Mouse (Mus musculus): Measurements from ENCODE around the gene Cd34. TPM values are rescaled to one million over a fixed set of nuclear protein-coding genes. Genes with fewer than 3 reads are reported as not detected.

Cd34 gene
- 37.6 and 39.2 TPM in 2 replicates for polyA plus RNA-seq (2015; fragmentation: Nextera tagmentation; extraction: Ambion mirVana)

GRCm38 (mm10) chr1:194938715-194939114 is at the start of gene Cd34:
TSS of gene Cd34 (plus strand) at chr1:194938819.
- Histone ChIP-seq H3K36me3 (no peaks in the 10 kb centered on the region), H3K27ac (no peak within 1 kb of the TSS), H3K9me3 (no peaks in the 10 kb centered on the region), H3K9ac (peak within 1 kb of the TSS; percentile 69), H3K4me1 (replicated peaks) (peaks cover 10% of the 10 kb centered on the region), H3K27me3 (peaks cover 21% of the 10 kb centered on the region), H3K4me3 (peak within 1 kb of the TSS; percentile 45), H3K4me2 (peak within 1 kb of the TSS; percentile 76)
- ATAC-seq (ENCODE audit: low FRiP score), result peak; percentile 52; the same call in 1 of the 2 replicates
- WGBS, result 1% methylated on average over 26 of the region's 26 CpGs

GRCm38 (mm10) chr1:194894513-194894912 is 44.1 kb upstream of the Cd34 start:
- Histone ChIP-seq H3K36me3 (no peaks in the 10 kb centered on the region), H3K9ac (no peak overlapping the region), H3K4me1 (replicated peaks) (no peaks in the 10 kb centered on the region), H3K4me2 (no peak overlapping the region), H3K4me3 (no peak overlapping the region), H3K9me3 (no peaks in the 10 kb centered on the region), H3K27ac (no peak overlapping the region), H3K27me3 (no peaks in the 10 kb centered on the region)
- 69% methylated on average over 1 of the region's 1 CpGs for WGBS
- ATAC-seq (ENCODE audit: low FRiP score), result no peak

- Histone ChIP-seq H3K9me3 (no peaks in the 10 kb centered on the region), H3K36me3 (no peaks in the 10 kb centered on the region), H3K9ac (no peak overlapping the region), H3K4me3 (no peak overlapping the region), H3K27ac (no peak overlapping the region), H3K27me3 (no peaks in the 10 kb centered on the region), H3K4me2 (no peak overlapping the region), H3K4me1 (replicated peaks) (no peaks in the 10 kb centered on the region)
- ATAC-seq (ENCODE audit: low FRiP score), result no peak
- WGBS, result 77% methylated on average over 3 of the region's 3 CpGs
Measured at GRCm38 (mm10) chr1:194895287-194895686, 43.3 kb upstream of the Cd34 start.

- no peak overlapping the region for H3K9ac ChIP-seq
- no peaks in the 10 kb centered on the region for H3K4me1 ChIP-seq (replicated peaks)
- no peaks in the 10 kb centered on the region for H3K27me3 ChIP-seq
- no peak overlapping the region for H3K27ac ChIP-seq
- ATAC-seq (ENCODE audit: low FRiP score), result no peak
- no peaks in the 10 kb centered on the region for H3K9me3 ChIP-seq
- no peak overlapping the region for H3K4me2 ChIP-seq
- no peak overlapping the region for H3K4me3 ChIP-seq
- H3K36me3 ChIP-seq, result no peaks in the 10 kb centered on the region
Measured at GRCm38 (mm10) chr1:194901075-194901474, 37.5 kb upstream of the Cd34 start.

- no peak for ATAC-seq (ENCODE audit: low FRiP score)
- no peak overlapping the region for H3K27ac ChIP-seq
- no peaks in the 10 kb centered on the region for H3K27me3 ChIP-seq
- no peak overlapping the region for H3K4me3 ChIP-seq
- H3K4me2 ChIP-seq, result no peak overlapping the region
- no peaks in the 10 kb centered on the region for H3K36me3 ChIP-seq
- no peaks in the 10 kb centered on the region for H3K4me1 ChIP-seq (replicated peaks)
- 81% methylated on average over 1 of the region's 1 CpGs for WGBS
- no peaks in the 10 kb centered on the region for H3K9me3 ChIP-seq
- H3K9ac ChIP-seq, result no peak overlapping the region
Measured at GRCm38 (mm10) chr1:194901826-194902225, 36.8 kb upstream of the Cd34 start.

- Histone ChIP-seq H3K4me2 (no peak overlapping the region), H3K36me3 (no peaks in the 10 kb centered on the region), H3K9me3 (no peaks in the 10 kb centered on the region), H3K4me1 (replicated peaks) (no peaks in the 10 kb centered on the region), H3K27ac (no peak overlapping the region), H3K4me3 (no peak overlapping the region), H3K9ac (no peak overlapping the region), H3K27me3 (no peaks in the 10 kb centered on the region)
- ATAC-seq (ENCODE audit: low FRiP score), result no peak
Measured at GRCm38 (mm10) chr1:194908956-194909355, 29.7 kb upstream of the Cd34 start.

GRCm38 (mm10) chr1:194925753-194926350 is 12.8 kb upstream of the Cd34 start:
- H3K4me3 ChIP-seq, result no peak overlapping the region
- no peak overlapping the region for H3K27ac ChIP-seq
- no peaks in the 10 kb centered on the region for H3K27me3 ChIP-seq
- no peak overlapping the region for H3K4me2 ChIP-seq
- H3K9ac ChIP-seq, result no peak overlapping the region
- no peaks in the 10 kb centered on the region for H3K36me3 ChIP-seq
- no peaks in the 10 kb centered on the region for H3K4me1 ChIP-seq (replicated peaks)
- H3K9me3 ChIP-seq, result no peaks in the 10 kb centered on the region
- 69% methylated on average over 1 of the region's 1 CpGs for WGBS
- ATAC-seq (ENCODE audit: low FRiP score), result no peak

GRCm38 (mm10) chr1:194927887-194928286 is 10.7 kb upstream of the Cd34 start:
- Histone ChIP-seq H3K4me3 (no peak overlapping the region), H3K9ac (no peak overlapping the region), H3K27ac (no peak overlapping the region), H3K4me2 (no peak overlapping the region), H3K36me3 (no peaks in the 10 kb centered on the region), H3K4me1 (replicated peaks) (no peaks in the 10 kb centered on the region), H3K27me3 (no peaks in the 10 kb centered on the region), H3K9me3 (no peaks in the 10 kb centered on the region)
- no peak for ATAC-seq (ENCODE audit: low FRiP score)
- 74% methylated on average over 3 of the region's 3 CpGs for WGBS

GRCm38 (mm10) chr1:194929275-194929971 is 9.2 kb upstream of the Cd34 start:
- Histone ChIP-seq H3K27ac (no peak overlapping the region), H3K9me3 (no peaks in the 10 kb centered on the region), H3K36me3 (no peaks in the 10 kb centered on the region), H3K27me3 (no peaks in the 10 kb centered on the region), H3K4me3 (no peak overlapping the region), H3K9ac (no peak overlapping the region), H3K4me2 (no peak overlapping the region), H3K4me1 (replicated peaks) (no peaks in the 10 kb centered on the region)
- no peak for ATAC-seq (ENCODE audit: low FRiP score)
- 80% methylated on average over 2 of the region's 2 CpGs for WGBS

GRCm38 (mm10) chr1:194929972-194930355 is 8.7 kb upstream of the Cd34 start:
- Histone ChIP-seq H3K4me3 (no peak overlapping the region), H3K9me3 (no peaks in the 10 kb centered on the region), H3K27me3 (no peaks in the 10 kb centered on the region), H3K36me3 (no peaks in the 10 kb centered on the region), H3K27ac (no peak overlapping the region), H3K4me1 (replicated peaks) (no peaks in the 10 kb centered on the region), H3K9ac (no peak overlapping the region), H3K4me2 (no peak overlapping the region)
- no peak for ATAC-seq (ENCODE audit: low FRiP score)
- 69% methylated on average over 1 of the region's 1 CpGs for WGBS

- Histone ChIP-seq H3K4me1 (replicated peaks) (no peaks in the 10 kb centered on the region), H3K36me3 (no peaks in the 10 kb centered on the region), H3K9me3 (no peaks in the 10 kb centered on the region), H3K27ac (no peak overlapping the region), H3K27me3 (no peaks in the 10 kb centered on the region), H3K4me2 (no peak overlapping the region), H3K9ac (no peak overlapping the region), H3K4me3 (no peak overlapping the region)
- ATAC-seq (ENCODE audit: low FRiP score), result no peak
Measured at GRCm38 (mm10) chr1:194930706-194931105, 7.9 kb upstream of the Cd34 start.

- Histone ChIP-seq H3K27ac (no peak overlapping the region), H3K9ac (no peak overlapping the region), H3K4me1 (replicated peaks) (peaks cover 10% of the 10 kb centered on the region), H3K27me3 (peaks cover 21% of the 10 kb centered on the region), H3K9me3 (no peaks in the 10 kb centered on the region), H3K4me3 (no peak overlapping the region), H3K4me2 (no peak overlapping the region), H3K36me3 (no peaks in the 10 kb centered on the region)
- ATAC-seq (ENCODE audit: low FRiP score), result no peak
- 38% methylated on average over 1 of the region's 1 CpGs for WGBS
Measured at GRCm38 (mm10) chr1:194935351-194935750, 3.3 kb upstream of the Cd34 start.

GRCm38 (mm10) chr1:194941528-194941927 is 2.9 kb downstream of the Cd34 start:
- Histone ChIP-seq H3K4me3 (no peak overlapping the region), H3K4me2 (no peak overlapping the region), H3K9me3 (no peaks in the 10 kb centered on the region), H3K4me1 (replicated peaks) (peaks cover 10% of the 10 kb centered on the region), H3K27me3 (peaks cover 21% of the 10 kb centered on the region), H3K36me3 (no peaks in the 10 kb centered on the region), H3K27ac (no peak overlapping the region), H3K9ac (no peak overlapping the region)
- no peak for ATAC-seq (ENCODE audit: low FRiP score)
